Mouse (Mus musculus) lung, postnatal 0 days (tissue): ENCODE data around the gene Plpp1. TPM values are rescaled to one million over a fixed set of nuclear protein-coding genes. Genes with fewer than 3 reads are reported as not detected.

ENCODE experiments used
- ATAC-seq: fragments of 200-750 bp; cut with Nextera tagmentation; 2 replicates; pipeline ENCODE4 v1.8.0; 2017; ENCODE audit warnings: moderate library complexity
- DNase-seq: peaks from one replicate; pipeline ENCODE4 v3.0.0-alpha.2; 2016; ENCODE audit warnings: low spot score
- H3K27ac ChIP-seq: fragments of 300-500 bp; sonication (generic); 2 replicates; pipeline ENCODE4 v1.5.1; 2014; ENCODE audit warnings: antibody characterized with exemption, mild to moderate bottlenecking, low read length, mixed read lengths
- H3K27me3 ChIP-seq: fragments of 300-500 bp; sonication (generic); replicated peaks from 2 replicates; pipeline ENCODE4 v1.6.1; 2014; ENCODE audit warnings: low read length, mixed read lengths; ENCODE audit not compliant: insufficient read depth
- H3K36me3 ChIP-seq: fragments of 300-500 bp; sonication (generic); 2 replicates; pipeline ENCODE4 v1.6.1; 2014; ENCODE audit warnings: low read length, mixed read lengths; ENCODE audit not compliant: insufficient read depth
- H3K4me1 ChIP-seq: fragments of 300-500 bp; sonication (generic); 2 replicates; pipeline ENCODE4 v1.6.1; 2014; ENCODE audit warnings: antibody characterized with exemption, low read depth, low read length, mixed read lengths; ENCODE audit not compliant: insufficient read depth
- H3K4me2 ChIP-seq: fragments of 300-500 bp; sonication (generic); replicated peaks from 2 replicates; pipeline ENCODE4 v1.6.1; 2014; ENCODE audit warnings: low read depth, mild to moderate bottlenecking, low read length, moderate library complexity, mixed read lengths
- H3K4me3 ChIP-seq: fragments of 300-500 bp; sonication (generic); 2 replicates; pipeline ENCODE4 v1.5.1; 2014; ENCODE audit warnings: low read depth, low read length
- H3K9ac ChIP-seq: fragments of 300-500 bp; sonication (generic); replicated peaks from 2 replicates; pipeline ENCODE4 v1.6.1; 2014; ENCODE audit warnings: low read depth, mild to moderate bottlenecking
- H3K9me3 ChIP-seq: fragments of 300-500 bp; sonication (generic); 2 replicates; pipeline ENCODE4 v1.6.1; 2016; ENCODE audit warnings: low read length, mixed read lengths
- CTCF ChIP-seq: IDR thresholded peaks from 2 replicates; pipeline ENCODE4 v1.5.1; 2016; ENCODE audit warnings: antibody characterized with exemption, mild to moderate bottlenecking
- EP300 ChIP-seq: IDR thresholded peaks from 2 replicates; pipeline ENCODE4 v1.6.1; 2016; ENCODE audit warnings: antibody characterized with exemption, mild to moderate bottlenecking, control low read depth
- WGBS: fragments of 180-500 bp; shearing (Covaris S2); extraction: QIAGEN DNeasy Blood & Tissue Kit; methylation state at CpG from one replicate; pipeline ENCODE4 v1.1.7; 2014; 5-methylcytosine and 5-hydroxymethylcytosine counted together
- polyA plus RNA-seq: library from polyadenylated mRNA; unstranded; fragments of >200 nt; fragmentation: Nextera tagmentation; extraction: Ambion mirVana; gene quantifications from 2 replicates; pipeline ENCODE4 v1.2.1, GENCODE M21; 2015

Plpp1 gene
- polyA plus RNA-seq, 1 experiment from 2014 or later: 292 TPM

GRCm38 (mm10) chr13:112909663-112910062, 109.1 kb downstream of the Plpp1 start:
- Histone ChIP-seq H3K4me3 (no peak overlapping the region), H3K27me3 (no peaks in the 10 kb centered on the region), H3K9ac (no peak overlapping the region), H3K9me3 (no peaks in the 10 kb centered on the region), H3K36me3 (peaks cover 14% of the 10 kb centered on the region; the same call in 1 of the 2 replicates), H3K4me1 (no peaks in the 10 kb centered on the region), H3K4me2 (no peak overlapping the region), H3K27ac (no peak overlapping the region)
- no peak for ATAC-seq
- TF ChIP-seq CTCF (peak; percentile 86), EP300 (no peak)
- WGBS: 48% methylated on average over 4 of the region's 4 CpGs
- DNase-seq: peak; percentile 59

DNA sequence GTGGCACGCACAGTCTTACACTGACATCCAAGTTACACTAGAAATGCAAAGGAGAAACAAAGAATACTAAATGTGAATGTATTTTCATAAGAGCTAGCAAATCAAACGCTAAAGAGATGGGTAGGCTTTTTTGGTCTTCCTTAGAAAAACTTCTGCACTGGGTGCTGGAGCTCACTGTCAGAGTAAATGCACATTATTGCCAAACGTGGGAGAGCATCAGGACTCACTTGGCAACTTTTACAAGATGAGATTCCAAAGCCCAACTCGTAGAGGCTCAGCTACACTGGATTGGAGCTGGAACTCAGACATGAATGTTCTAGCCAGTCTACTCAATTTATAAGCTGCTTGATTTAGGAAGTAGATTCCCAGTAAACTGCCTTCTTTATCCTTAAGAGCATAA, 109.8 kb downstream of the Plpp1 start:
- no peak for DNase-seq
- no peak for ATAC-seq
- no peak overlapping the region for H3K27ac ChIP-seq

More for the DNA sequence above, 109.8 kb downstream of the Plpp1 start:
- 80% methylated on average over 4 of the region's 4 CpGs for WGBS
- Histone ChIP-seq H3K9ac (no peak overlapping the region), H3K36me3 (0 out of 2 replicates have a peak, but pooled peaks cover 9% of the 10 kb centered on the region), H3K27me3 (no peaks in the 10 kb centered on the region), H3K4me2 (no peak overlapping the region), H3K9me3 (no peaks in the 10 kb centered on the region), H3K4me3 (no peak overlapping the region), H3K4me1 (no peaks in the 10 kb centered on the region)
- TF ChIP-seq CTCF (no peak), EP300 (no peak)

Other genes with a start within 250 kb of the Plpp1 start
- 0.04 TPM in 1 of 2 replicates, not detected in the other for gene Il31ra, start 206.4 kb upstream of the Plpp1 start, polyA plus RNA-seq
- 0.11 and 0.17 TPM in 2 replicates for gene Ddx4, start 148.3 kb upstream of the Plpp1 start, polyA plus RNA-seq
- gene Slc38a9, start 140.0 kb upstream of the Plpp1 start, polyA plus RNA-seq: 15.3 and 15.7 TPM in 2 replicates
- gene Mtrex, start 126.6 kb downstream of the Plpp1 start, polyA plus RNA-seq: 24.3 and 29.3 TPM in 2 replicates
- 22.8 and 23.5 TPM in 2 replicates for gene Dhx29, start 126.7 kb downstream of the Plpp1 start, polyA plus RNA-seq
- gene Ccno, start 187.0 kb downstream of the Plpp1 start, polyA plus RNA-seq: 6.0 and 6.2 TPM in 2 replicates
- gene Mcidas, start 193.1 kb downstream of the Plpp1 start, polyA plus RNA-seq: 1.1 and 1.5 TPM in 2 replicates
- 0.47 and 0.73 TPM in 2 replicates for gene Cdc20b, start 234.3 kb downstream of the Plpp1 start, polyA plus RNA-seq
- 132 and 135 TPM in 2 replicates for gene Gpx8, start 245.6 kb downstream of the Plpp1 start, polyA plus RNA-seq